Mouse (Mus musculus) ES-Bruce4 (cell line): ENCODE measurements around the gene Pcp4l1.

Experiments used
- CTCF ChIP-seq: IDR thresholded peaks from one replicate; pipeline ENCODE4 v1.8.1; 2011; ENCODE audit warnings: low read depth, low read length
- EP300 ChIP-seq: IDR thresholded peaks from 2 replicates; pipeline ENCODE4 v1.6.1; 2011; ENCODE audit warnings: low read depth, low read length; ENCODE audit not compliant: insufficient read depth
- POLR2A ChIP-seq: IDR thresholded peaks from one replicate; pipeline ENCODE4 v1.8.1; 2011; ENCODE audit warnings: low read length; ENCODE audit not compliant: insufficient read depth

DNA sequence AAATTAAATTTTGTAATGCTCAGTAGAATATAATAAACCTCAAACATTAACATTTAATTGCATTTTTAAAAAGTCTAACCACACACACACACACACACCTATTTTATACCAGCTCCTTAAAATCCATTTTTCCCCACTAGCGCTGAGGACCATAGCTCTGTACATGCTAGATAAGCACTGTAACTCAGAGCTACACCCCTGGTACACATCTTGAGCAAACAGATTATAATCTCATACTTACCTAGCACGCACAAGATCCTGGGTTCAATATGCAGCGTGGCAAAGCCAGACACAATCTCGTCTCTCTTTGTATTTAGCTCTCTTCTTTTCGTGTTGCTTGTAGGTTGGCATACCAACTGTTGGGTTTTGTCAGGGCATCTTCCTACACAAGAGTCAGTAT lies 71.7 kb downstream of the Pcp4l1 start:
- no peak for TF ChIP-seq CTCF
- TF ChIP-seq POLR2A, result no peak
- TF ChIP-seq EP300, result no peak
